Mouse (Mus musculus) cerebellum, adult 9-11 months (tissue): ENCODE measurements around the gene Dnajc21.

ENCODE experiments used
- DNase-seq: peaks from one replicate; pipeline ENCODE4 v3.0.0; 2022

Gene Dnajc21

GRCm38 (mm10) chr15:10436893-10437292 lies 33.4 kb downstream of the Dnajc21 start:
- no peak for DNase-seq

- DNase-seq, result no peak
Observed at GRCm38 (mm10) chr15:10426545-10427266, 43.6 kb downstream of the Dnajc21 start.

- no peak for DNase-seq
Observed at GRCm38 (mm10) chr15:10426124-10426523, 44.2 kb downstream of the Dnajc21 start.

GRCm38 (mm10) chr15:10421785-10422144 lies 48.6 kb downstream of the Dnajc21 start:
- DNase-seq, result no peak

- no peak for DNase-seq
Observed at GRCm38 (mm10) chr15:10421138-10421784, 49.1 kb downstream of the Dnajc21 start.

- no peak for DNase-seq
Observed at GRCm38 (mm10) chr15:10413656-10414055, 56.7 kb downstream of the Dnajc21 start.

GRCm38 (mm10) chr15:10410881-10411280 lies 59.4 kb downstream of the Dnajc21 start:
- DNase-seq, result no peak

- DNase-seq, result no peak
Observed at GRCm38 (mm10) chr15:10409842-10410241, 60.5 kb downstream of the Dnajc21 start.

GRCm38 (mm10) chr15:10400415-10400814 lies 69.9 kb downstream of the Dnajc21 start:
- DNase-seq, result no peak

GRCm38 (mm10) chr15:10399795-10400194 lies 70.5 kb downstream of the Dnajc21 start:
- DNase-seq, result no peak
